Mouse (Mus musculus): Measurements from ENCODE around the gene Shc2. TPM values are rescaled to one million over a fixed set of nuclear protein-coding genes. Genes with fewer than 3 reads are reported as not detected.

The Shc2 gene
- polyA plus RNA-seq, 1 experiment from 2014 or later = 0.04 TPM

DNA sequence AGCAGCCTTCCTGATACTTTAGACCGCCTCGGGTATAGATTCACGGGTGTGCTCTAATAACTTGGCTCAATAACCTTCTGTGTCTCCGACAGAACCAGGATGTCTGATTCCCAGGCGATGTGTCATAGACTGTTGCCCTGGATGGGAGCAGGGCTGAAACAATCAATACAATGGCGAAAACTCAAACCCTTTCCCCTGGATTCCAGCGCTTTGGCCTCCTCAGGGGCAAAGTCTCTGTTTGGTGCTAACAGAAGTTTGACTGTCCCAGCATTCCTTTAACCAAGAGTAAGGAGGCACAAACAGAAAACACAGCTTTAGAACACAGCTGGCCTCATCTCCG lies 42.2 kb downstream of the Shc2 start:
- peaks cover 47% of the 10 kb centered on the region for H3K27me3 ChIP-seq
- ATAC-seq (no peak), DNase-seq (ENCODE audit: low read depth, low spot score) (no peak)
- POLR2A ChIA-PET = interaction anchor here (1.2 kb wide), 1 partner anchor 11 kb away, joined by 3 read pairs; no protein-coding TSS in a partner anchor
- in situ Hi-C loops (cut with MboI; ENCODE audit: low pct_unique_long_range_greater_than_20kb) = no loop called here
- CTCF ChIA-PET = interaction anchor here (0.7 to 2.7 kb wide), 9 partner anchors 15 to 72 kb away, joined by 3 to 27 read pairs (median 4); partner anchors contain the start of genes Madcam1 and Odf3l2
- TF ChIP-seq CTCF (IDR thresholded peaks at IDR 0.05) = no peak

GRCm38 (mm10) chr10:79594872-79595589 lies 42.7 kb downstream of the Shc2 start:
- ATAC-seq (peak; percentile 83), DNase-seq (ENCODE audit: low read depth, low spot score) (peak; percentile 9)
- TF ChIP-seq CTCF (IDR thresholded peaks at IDR 0.05) = peak; percentile 90
- in situ Hi-C loops (cut with MboI; ENCODE audit: low pct_unique_long_range_greater_than_20kb) = no loop called here
- H3K27me3 ChIP-seq = peaks cover 47% of the 10 kb centered on the region
- POLR2A ChIA-PET = interaction anchor here (1.2 kb wide), 1 partner anchor 10 kb away, joined by 3 read pairs; no protein-coding TSS in a partner anchor
- CTCF ChIA-PET = interaction anchor here (0.6 to 2.7 kb wide), 10 partner anchors 14 to 72 kb away, joined by 3 to 27 read pairs (median 4); partner anchors contain the start of genes Madcam1 and Odf3l2

- in situ Hi-C loops (cut with MboI; ENCODE audit: low pct_unique_long_range_greater_than_20kb) = no loop called here
- no peak for TF ChIP-seq CTCF (IDR thresholded peaks at IDR 0.05)
- H3K27me3 ChIP-seq = peaks cover 44% of the 10 kb centered on the region
- DNase-seq (ENCODE audit: low read depth, low spot score) = no peak
- no peak for ATAC-seq
- CTCF ChIA-PET = interaction anchor here (1.8 kb wide), 1 partner anchor 73 kb away, joined by 12 read pairs; no protein-coding TSS in a partner anchor
- POLR2A ChIA-PET = no interaction called here
Measured at GRCm38 (mm10) chr10:79594111-79594510, 43.6 kb downstream of the Shc2 start.

- TF ChIP-seq CTCF (IDR thresholded peaks at IDR 0.05) = no peak
- in situ Hi-C loops (cut with MboI; ENCODE audit: low pct_unique_long_range_greater_than_20kb) = no loop called here
- CTCF ChIA-PET = no interaction called here
- ATAC-seq = no peak
- DNase-seq (ENCODE audit: low read depth, low spot score) = no peak
- H3K27me3 ChIP-seq = peaks cover 41% of the 10 kb centered on the region
- POLR2A ChIA-PET = no interaction called here
Measured at GRCm38 (mm10) chr10:79590702-79591101, 47.0 kb downstream of the Shc2 start.

- ChIA-PET POLR2A (no interaction called here), CTCF (no interaction called here)
- H3K27me3 ChIP-seq = peaks cover 31% of the 10 kb centered on the region
- TF ChIP-seq CTCF (IDR thresholded peaks at IDR 0.05) = no peak
- DNase-seq (ENCODE audit: low read depth, low spot score) = no peak
- in situ Hi-C loops (cut with MboI; ENCODE audit: low pct_unique_long_range_greater_than_20kb) = no loop called here
- no peak for ATAC-seq
Measured at GRCm38 (mm10) chr10:79587752-79588126, 50.0 kb downstream of the Shc2 start.

- ChIA-PET CTCF (no interaction called here), POLR2A (no interaction called here)
- in situ Hi-C loops (cut with MboI; ENCODE audit: low pct_unique_long_range_greater_than_20kb) = no loop called here
- ATAC-seq = no peak
- no peak for TF ChIP-seq CTCF (IDR thresholded peaks at IDR 0.05)
- peaks cover 25% of the 10 kb centered on the region for H3K27me3 ChIP-seq
- no peak for DNase-seq (ENCODE audit: low read depth, low spot score)
Measured at GRCm38 (mm10) chr10:79587061-79587751, 50.5 kb downstream of the Shc2 start, which contains the start of gene Theg. TSS of gene Theg (minus strand) at chr10:79587331.

GRCm38 (mm10) chr10:79586243-79586642 lies 51.5 kb downstream of the Shc2 start:
- ATAC-seq = no peak
- no peak for DNase-seq (ENCODE audit: low read depth, low spot score)
- TF ChIP-seq CTCF (IDR thresholded peaks at IDR 0.05) = no peak
- in situ Hi-C loops (cut with MboI; ENCODE audit: low pct_unique_long_range_greater_than_20kb) = no loop called here
- ChIA-PET CTCF (no interaction called here), POLR2A (no interaction called here)
- H3K27me3 ChIP-seq = peaks cover 18% of the 10 kb centered on the region

DNA sequence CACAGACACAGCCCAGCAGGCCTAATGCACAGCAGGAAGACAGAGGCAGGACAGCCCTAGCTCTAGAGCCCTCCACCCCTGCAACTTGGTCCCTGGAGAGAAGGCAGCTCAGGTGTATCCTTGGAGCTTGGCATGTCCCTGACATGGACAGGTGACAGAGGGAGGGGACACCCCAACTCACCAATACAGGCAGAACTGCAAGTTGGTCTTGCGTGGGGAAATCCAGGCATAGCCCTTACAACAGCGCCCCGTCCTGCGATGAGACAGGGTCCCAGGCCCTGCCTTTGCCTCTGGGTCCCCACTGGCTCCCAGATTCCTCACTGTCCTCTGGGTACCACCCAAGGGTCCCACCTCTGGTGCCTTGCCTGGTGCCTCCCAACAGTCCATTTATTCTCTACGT lies 52.0 kb downstream of the Shc2 start:
- POLR2A ChIA-PET = no interaction called here
- no peak for ATAC-seq
- peaks cover 18% of the 10 kb centered on the region for H3K27me3 ChIP-seq
- CTCF ChIA-PET = no interaction called here
- TF ChIP-seq CTCF (IDR thresholded peaks at IDR 0.05) = no peak
- in situ Hi-C loops (cut with MboI; ENCODE audit: low pct_unique_long_range_greater_than_20kb) = no loop called here
- no peak for DNase-seq (ENCODE audit: low read depth, low spot score)

GRCm38 (mm10) chr10:79585136-79585535 lies 52.6 kb downstream of the Shc2 start:
- H3K27me3 ChIP-seq = peaks cover 18% of the 10 kb centered on the region
- DNase-seq (ENCODE audit: low read depth, low spot score) (no peak), ATAC-seq (no peak)
- TF ChIP-seq CTCF (IDR thresholded peaks at IDR 0.05) = no peak
- in situ Hi-C loops (cut with MboI; ENCODE audit: low pct_unique_long_range_greater_than_20kb) = no loop called here
- ChIA-PET POLR2A (no interaction called here), CTCF (no interaction called here)

DNA sequence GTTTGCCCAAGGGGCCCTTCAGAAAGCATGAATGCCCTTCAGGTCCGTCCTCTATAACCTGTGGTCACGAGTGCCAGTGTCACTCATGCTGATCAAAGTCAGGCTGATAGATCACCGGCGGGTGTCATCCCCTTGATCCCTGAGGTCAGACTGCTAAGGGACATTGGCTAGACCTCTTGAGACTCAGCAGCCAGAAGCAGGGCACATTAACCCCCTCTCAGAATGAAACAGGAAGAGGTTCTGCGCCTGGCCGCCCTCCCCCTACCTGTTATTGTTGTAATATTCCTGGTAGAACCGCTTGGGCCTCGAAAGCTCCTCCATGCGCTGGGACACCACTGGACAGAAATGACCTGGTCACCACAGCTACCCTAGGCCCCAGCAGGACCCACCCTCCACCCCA lies 53.3 kb downstream of the Shc2 start:
- no peak for DNase-seq (ENCODE audit: low read depth, low spot score)
- H3K27me3 ChIP-seq = peaks cover 25% of the 10 kb centered on the region
- no peak for TF ChIP-seq CTCF (IDR thresholded peaks at IDR 0.05)
- ChIA-PET CTCF (no interaction called here), POLR2A (interaction anchor here (0.7 kb wide), 1 partner anchor 11 kb away, joined by 3 read pairs; no protein-coding TSS in a partner anchor)
- ATAC-seq = no peak
- in situ Hi-C loops (cut with MboI; ENCODE audit: low pct_unique_long_range_greater_than_20kb) = no loop called here

DNA sequence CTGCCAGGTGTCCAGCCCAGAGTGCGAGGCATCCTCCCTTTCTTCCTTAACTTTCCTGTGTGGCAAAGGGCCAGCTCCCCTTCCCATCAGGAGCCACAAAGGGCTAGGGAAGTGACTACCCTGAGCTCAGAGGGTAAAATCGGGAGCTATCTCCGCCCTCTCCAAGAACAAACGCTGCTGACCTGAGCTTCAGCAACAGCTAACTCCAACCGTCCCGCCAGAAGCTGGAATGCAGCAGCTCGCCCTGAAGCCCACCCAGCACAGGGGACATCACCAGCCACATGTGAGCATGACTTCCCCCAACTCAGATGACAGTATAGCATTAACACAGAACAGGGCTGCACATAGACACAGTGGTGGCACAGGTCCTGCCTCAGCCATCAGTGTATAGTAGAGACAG lies 53.7 kb downstream of the Shc2 start:
- H3K27me3 ChIP-seq = peaks cover 26% of the 10 kb centered on the region
- POLR2A ChIA-PET = interaction anchor here (0.7 kb wide), 1 partner anchor 12 kb away, joined by 3 read pairs; no protein-coding TSS in a partner anchor
- CTCF ChIA-PET = interaction anchor here (1.0 kb wide), 1 partner anchor 85 kb away, joined by 3 read pairs; the partner anchor contains the start of gene Tpgs1
- ATAC-seq = no peak
- TF ChIP-seq CTCF (IDR thresholded peaks at IDR 0.05) = no peak
- in situ Hi-C loops (cut with MboI; ENCODE audit: low pct_unique_long_range_greater_than_20kb) = no loop called here
- DNase-seq (ENCODE audit: low read depth, low spot score) = no peak

Data from Patski (cell line).